Mouse (Mus musculus) left cerebral cortex, adult 18-20 months (tissue): Measurements from ENCODE around the gene Hnrnpll. TPM values are rescaled to one million over a fixed set of nuclear protein-coding genes. Genes with fewer than 3 reads are reported as not detected.
A peak's percentile ranks its signal among the peaks of the same experiment; 100 is the strongest.
"Not testable (repeated sequence)": the region's sequence is repeated elsewhere in the genome, so short reads cannot be mapped to it uniquely, and the experiment has no call there.

Source experiments
- DNase-seq, 2 experiments: peaks; one replicate each; pipeline ENCODE4 v3.0.0; 2021 to 2022; ENCODE audit warnings: low spot score in 2 of 2, mixed read lengths in 1 of 2
- total RNA-seq, 2 experiments: library from RNA; stranded (reverse); gene quantifications; 2 replicates each; pipeline ENCODE4 v1.2.3; 2021

Hnrnpll gene
- total RNA-seq, 2 experiments from 2014 or later = 62.1 to 65.0 TPM

DNA sequence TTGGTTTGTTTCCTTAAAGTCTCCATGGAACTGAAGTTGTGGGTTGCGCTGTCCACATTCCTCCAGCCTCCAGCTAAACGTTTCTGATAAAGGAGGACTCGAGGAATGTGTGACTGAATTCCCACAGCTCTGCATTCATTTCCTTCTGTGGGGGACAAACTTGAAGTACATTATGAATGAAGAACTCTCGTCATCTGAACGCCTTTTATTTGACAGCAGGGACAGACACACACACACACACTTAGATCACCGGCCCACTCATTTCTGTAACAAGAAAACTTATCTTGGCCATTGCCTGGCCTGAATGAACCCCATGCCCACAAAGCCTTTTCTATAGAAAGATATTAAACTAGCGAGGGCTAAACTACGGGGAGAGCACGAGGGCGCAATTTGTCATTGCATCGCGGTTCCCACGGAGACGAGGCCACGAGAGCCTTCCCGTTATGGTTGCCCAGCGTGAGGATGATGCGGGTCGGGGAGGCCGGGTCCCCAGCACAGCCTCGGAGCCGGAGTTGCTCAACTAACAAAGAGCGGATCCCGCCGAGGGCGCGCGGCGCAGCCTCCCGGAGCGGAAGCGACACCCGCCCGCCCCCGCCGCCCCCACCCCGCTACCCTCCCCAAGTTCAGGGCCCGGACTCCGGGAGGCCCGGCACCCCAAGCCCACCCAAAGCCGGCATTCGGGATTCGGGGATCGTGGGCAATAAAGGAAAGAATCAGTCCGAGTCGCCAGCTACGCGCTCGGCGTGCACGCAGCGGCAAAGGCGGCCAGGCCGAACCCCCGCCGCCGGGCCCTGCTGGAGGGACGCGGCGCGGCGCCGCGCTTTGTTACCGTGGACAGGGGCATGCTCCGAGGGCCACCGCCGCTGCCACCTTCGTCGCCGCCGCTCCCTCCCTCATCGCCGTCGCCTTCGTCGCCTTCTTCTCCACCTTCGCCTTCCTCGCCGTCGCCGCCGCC lies 1.0 kb downstream of the Hnrnpll start:
- DNase-seq = peak; percentile 29 to 38

- no peak for DNase-seq
Measured at GRCm38 (mm10) chr17:80060151-80060550, 2.0 kb downstream of the Hnrnpll start.

GRCm38 (mm10) chr17:80059731-80060130 lies 2.4 kb downstream of the Hnrnpll start:
- DNase-seq = no peak

DNA sequence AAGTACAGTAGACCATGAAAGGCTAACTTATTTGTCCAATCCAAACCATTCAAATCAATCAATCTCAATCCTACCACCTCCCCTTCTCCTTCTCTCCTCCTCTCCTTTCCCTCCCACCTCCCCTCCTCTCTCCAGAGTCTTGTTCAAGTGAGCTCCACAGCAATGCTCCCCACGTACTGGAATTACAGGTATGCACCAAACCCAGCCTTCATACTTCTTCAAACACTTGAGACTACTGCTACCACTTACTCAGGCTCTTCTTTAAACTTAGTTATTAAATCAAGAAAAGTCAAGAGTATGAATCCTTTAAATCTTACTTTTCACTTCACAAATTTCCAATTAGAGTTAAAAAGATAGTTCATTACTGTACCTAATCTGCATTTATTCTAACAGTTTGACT lies 3.6 kb downstream of the Hnrnpll start:
- no peak for DNase-seq

DNA sequence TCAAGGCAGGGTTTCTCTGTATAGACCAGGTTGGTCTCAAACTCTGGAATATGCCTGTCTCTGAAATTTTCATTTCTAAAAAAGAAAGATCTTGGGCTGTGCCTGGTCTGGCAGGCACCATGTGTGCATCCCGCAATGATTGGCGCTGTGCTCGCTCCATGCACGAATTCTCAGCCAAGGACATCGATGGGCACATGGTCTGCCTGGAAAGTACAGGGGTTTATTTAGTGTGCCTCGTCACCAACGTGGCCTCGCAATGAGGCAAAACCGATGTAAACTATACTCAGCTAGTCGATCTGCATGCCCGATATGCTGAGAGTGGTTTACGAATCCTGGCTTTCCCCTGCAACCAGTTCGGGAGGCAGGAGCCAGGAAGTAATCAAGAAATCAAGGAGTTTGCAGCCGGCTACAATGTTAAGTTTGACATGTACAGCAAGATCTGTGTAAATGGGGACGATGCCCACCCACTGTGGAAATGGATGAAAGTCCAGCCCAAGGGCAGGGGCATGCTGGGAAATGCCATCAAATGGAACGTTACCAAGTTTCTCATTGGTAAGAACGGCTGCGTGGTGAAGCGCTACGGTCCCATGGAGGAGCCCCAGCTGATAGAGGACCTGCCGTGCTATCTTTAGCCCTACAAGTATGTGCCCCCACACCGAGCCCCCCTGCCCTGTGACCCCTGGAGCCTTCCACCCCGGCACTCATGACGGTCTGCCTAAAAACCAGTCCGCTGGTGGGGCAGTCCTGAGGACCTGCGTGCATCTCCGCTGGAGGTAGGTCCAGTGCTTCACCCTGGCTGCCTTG lies 8.0 kb downstream of the Hnrnpll start:
- DNase-seq = peak in 1 of 2 experiments; percentile 21

- no peak for DNase-seq
Measured at GRCm38 (mm10) chr17:80051682-80052081, 10.5 kb downstream of the Hnrnpll start.

DNA sequence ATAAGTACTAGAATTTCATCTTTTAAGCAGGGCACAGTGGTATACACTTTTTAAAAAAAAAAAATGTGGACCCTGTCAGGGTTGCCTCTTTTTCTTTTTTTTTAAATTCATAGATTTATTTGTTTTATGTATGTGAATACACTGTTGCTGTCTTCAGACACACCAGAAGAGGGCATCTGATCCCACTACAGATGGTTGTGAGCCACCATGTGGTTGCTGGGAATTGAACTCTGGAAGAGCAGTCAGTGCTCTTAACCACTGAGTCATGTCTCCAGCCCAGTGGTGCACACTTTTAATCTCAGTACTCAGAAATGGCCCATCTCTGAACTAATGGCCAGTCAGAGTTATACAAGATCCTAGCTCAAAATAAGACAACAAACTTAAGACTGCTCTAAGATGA lies 12.8 kb downstream of the Hnrnpll start:
- not testable (repeated sequence) for DNase-seq

DNA sequence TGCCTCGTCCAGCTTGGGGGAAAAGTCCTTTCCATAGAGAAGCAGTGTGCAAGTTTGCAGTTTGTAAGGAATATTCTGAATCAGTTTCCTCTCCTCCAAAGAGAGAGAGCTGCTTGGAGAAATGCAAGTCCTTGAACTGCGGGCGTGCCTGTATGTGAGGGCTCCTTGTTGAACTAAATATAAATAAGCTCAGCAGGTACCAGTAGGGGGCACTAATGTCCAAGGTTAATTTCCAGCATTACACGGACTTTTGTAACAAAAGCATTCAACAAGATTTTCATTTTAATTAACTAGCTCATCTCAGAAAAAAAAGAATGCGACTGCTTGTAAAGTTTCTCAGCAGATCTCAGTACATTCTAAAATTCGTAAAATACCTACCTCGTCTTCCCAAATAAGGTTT lies 13.9 kb downstream of the Hnrnpll start:
- peak; percentile 60 to 72 for DNase-seq

GRCm38 (mm10) chr17:80041739-80042138 lies 20.4 kb downstream of the Hnrnpll start:
- no peak for DNase-seq

- DNase-seq = no peak
Measured at GRCm38 (mm10) chr17:80028675-80029074, 33.5 kb downstream of the Hnrnpll start.

- no peak for DNase-seq
Measured at GRCm38 (mm10) chr17:80026189-80026936, 35.8 kb downstream of the Hnrnpll start.

- no peak for DNase-seq
Measured at GRCm38 (mm10) chr17:80022090-80022489, 40.0 kb downstream of the Hnrnpll start.

GRCm38 (mm10) chr17:80020495-80020894 lies 41.6 kb downstream of the Hnrnpll start:
- no peak for DNase-seq

- no peak for DNase-seq
Measured at GRCm38 (mm10) chr17:80018976-80019541, 43.1 kb downstream of the Hnrnpll start.

- no peak for DNase-seq
Measured at GRCm38 (mm10) chr17:80018239-80018975, 43.7 kb downstream of the Hnrnpll start.

DNA sequence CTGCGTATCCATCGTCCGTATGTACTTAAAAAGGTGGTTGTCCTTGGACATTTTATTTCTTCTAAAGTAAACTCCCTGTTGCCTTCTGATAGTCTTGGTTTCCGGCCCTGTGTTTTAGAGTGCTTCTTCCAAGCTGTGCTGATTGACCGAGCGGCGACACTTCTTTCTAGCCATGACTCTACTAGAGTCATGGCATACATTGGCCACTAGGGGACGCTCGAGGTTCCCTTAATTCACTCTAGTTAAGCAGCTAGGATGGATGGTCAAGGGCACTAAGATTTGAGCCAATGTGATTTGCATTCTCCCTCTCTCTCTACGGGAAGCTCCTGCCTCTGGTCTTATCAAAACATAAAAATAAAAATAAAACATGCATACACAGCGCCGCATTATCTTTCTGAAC lies 44.7 kb downstream of the Hnrnpll start:
- DNase-seq = peak; percentile 65 to 74

- not testable (repeated sequence) for DNase-seq
Measured at GRCm38 (mm10) chr17:80016400-80016799, 45.7 kb downstream of the Hnrnpll start.

DNA sequence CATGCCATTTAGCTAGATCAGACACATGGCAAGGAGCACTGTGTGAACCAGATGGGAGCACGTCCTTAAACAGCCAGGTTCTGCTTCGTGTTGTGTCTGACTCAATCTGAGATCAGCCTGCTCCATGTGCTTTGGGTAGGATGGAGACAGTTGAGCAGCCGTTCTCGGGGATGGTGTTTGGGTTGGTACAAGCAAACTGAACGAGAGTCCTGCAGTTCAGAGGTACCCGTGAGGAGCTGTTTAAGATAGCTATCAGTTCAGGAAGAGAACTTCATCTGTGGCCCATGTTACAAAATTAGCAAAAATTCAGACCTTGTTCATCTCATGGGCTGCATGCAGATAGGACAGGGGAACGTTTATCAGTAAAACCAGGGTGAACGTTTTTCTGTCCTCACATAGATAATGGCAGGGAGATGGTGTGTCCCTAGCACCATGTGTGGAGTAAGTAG lies 47.7 kb downstream of the Hnrnpll start:
- no peak for DNase-seq

GRCm38 (mm10) chr17:80009926-80010325 lies 52.2 kb downstream of the Hnrnpll start:
- DNase-seq = no peak

GRCm38 (mm10) chr17:80008847-80009246 lies 53.3 kb downstream of the Hnrnpll start:
- peak in 1 of 2 experiments; percentile 19 for DNase-seq
